Mouse (Mus musculus): ENCODE measurements at regions not wholly inside any gene's neighbourhood (a gene's known extent, or its start where the extent isn't known, plus 50 kb on each side); places are given as distances from the start of the nearest gene placed in this dataset.

DNA sequence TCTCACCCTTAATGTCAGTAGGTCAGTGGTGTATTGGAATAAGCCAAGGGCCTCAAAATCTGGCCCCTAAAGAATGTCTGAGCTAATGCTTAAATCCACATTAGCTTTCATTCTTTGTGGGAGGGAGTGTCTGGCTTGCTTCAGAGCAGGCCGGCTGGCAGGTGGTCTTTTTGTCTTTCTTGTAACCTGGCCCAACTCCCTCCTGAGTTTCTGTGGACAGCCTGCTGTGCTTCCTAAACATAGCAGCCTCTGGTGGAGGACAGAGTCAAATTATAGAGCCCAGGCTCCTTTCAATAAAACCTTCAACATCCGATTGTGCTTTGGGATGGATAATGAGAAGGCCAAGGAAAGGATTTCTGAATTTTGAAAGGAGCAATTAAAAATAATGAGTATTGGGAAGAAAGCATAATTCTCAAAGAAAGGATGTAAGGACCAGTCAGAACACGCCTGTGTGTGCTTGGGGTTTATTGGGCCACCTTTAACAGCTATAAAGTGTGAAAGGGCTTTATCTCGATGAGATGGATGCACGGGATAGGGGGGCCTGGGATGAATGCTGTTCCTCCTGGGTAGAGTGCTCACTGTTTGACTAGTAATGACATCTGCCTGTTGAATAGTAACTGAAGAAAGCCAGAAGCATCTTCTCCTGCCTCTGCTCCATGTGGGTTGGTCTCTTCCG is 554.2 kb downstream of the Dok5 start:
- no peak for DNase-seq
- WGBS: 53% methylated on average over 6 of the region's 6 CpGs
- no peak for ATAC-seq (ENCODE audit: insufficient read depth)
- no peaks in the 10 kb centered on the region for H3K9me3 ChIP-seq (ENCODE audit: low read depth, low read length)
- H3K27me3 ChIP-seq (ENCODE audit: insufficient read depth, low read length): no peaks in the 10 kb centered on the region
- no peak overlapping the region for H3K4me2 ChIP-seq
- H3K9ac ChIP-seq: no peak overlapping the region
- no peak overlapping the region for H3K27ac ChIP-seq (ENCODE audit: low read depth)
- H3K36me3 ChIP-seq (ENCODE audit: insufficient read depth): no peaks in the 10 kb centered on the region
- H3K4me1 ChIP-seq (ENCODE audit: insufficient read depth): no peaks in the 10 kb centered on the region
- H3K4me3 ChIP-seq (ENCODE audit: low read depth, low read length): no peak overlapping the region
- TF ChIP-seq CTCF (IDR thresholded peaks at IDR 0.05; ENCODE audit: low read depth): no peak

GRCm38 (mm10) chr2:171280132-171280531 is 548.5 kb downstream of the Dok5 start:
- no peaks in the 10 kb centered on the region for H3K9me3 ChIP-seq (ENCODE audit: low read depth, low read length)
- ATAC-seq (ENCODE audit: insufficient read depth): no peak

DNA sequence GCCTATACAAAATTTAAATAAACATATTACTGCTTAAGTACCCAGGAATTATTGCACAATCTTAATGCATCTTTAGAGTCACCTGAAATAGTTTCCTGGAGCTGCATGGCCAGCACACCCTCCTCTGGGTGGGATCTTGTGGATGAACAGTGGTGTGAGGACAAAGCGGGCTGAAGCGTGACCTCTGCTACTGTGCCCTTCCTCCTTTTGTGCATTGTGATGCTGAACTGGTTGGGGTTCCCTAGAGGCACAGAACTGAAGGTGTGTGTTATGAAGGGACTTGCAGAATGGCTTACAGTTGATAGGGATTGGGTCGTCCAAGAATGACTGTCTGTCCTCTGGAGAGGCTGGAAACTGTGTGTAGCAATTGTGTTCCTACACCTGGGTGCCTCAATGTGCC is 547.7 kb downstream of the Dok5 start:
- no peak for TF ChIP-seq CTCF (IDR thresholded peaks at IDR 0.05; ENCODE audit: low read depth)
- Histone ChIP-seq H3K9me3 (ENCODE audit: low read depth, low read length) (no peaks in the 10 kb centered on the region), H3K27ac (ENCODE audit: low read depth) (no peak overlapping the region), H3K9ac (no peak overlapping the region), H3K27me3 (ENCODE audit: insufficient read depth, low read length) (no peaks in the 10 kb centered on the region), H3K4me1 (ENCODE audit: insufficient read depth) (no peaks in the 10 kb centered on the region), H3K4me3 (ENCODE audit: low read depth, low read length) (no peak overlapping the region), H3K36me3 (ENCODE audit: insufficient read depth) (no peaks in the 10 kb centered on the region), H3K4me2 (no peak overlapping the region)
- ATAC-seq (ENCODE audit: insufficient read depth) (no peak), DNase-seq (no peak)
- 68% methylated on average over 3 of the region's 3 CpGs for WGBS

More at GRCm38 (mm10) chr2:171280132-171280531, 548.5 kb downstream of the Dok5 start:
- Histone ChIP-seq H3K4me2 (no peak overlapping the region), H3K4me3 (ENCODE audit: low read depth, low read length) (no peak overlapping the region), H3K4me1 (ENCODE audit: insufficient read depth) (no peaks in the 10 kb centered on the region), H3K36me3 (ENCODE audit: insufficient read depth) (no peaks in the 10 kb centered on the region), H3K27me3 (ENCODE audit: insufficient read depth, low read length) (no peaks in the 10 kb centered on the region), H3K9ac (no peak overlapping the region), H3K27ac (ENCODE audit: low read depth) (no peak overlapping the region)
- TF ChIP-seq CTCF (IDR thresholded peaks at IDR 0.05; ENCODE audit: low read depth): no peak
- no peak for DNase-seq
- WGBS: 65% methylated on average over 3 of the region's 3 CpGs

GRCm38 (mm10) chr2:171253194-171253593 is 521.6 kb downstream of the Dok5 start:
- WGBS: 18% methylated on average over 10 of the region's 10 CpGs
- no peak overlapping the region for H3K9ac ChIP-seq
- no peaks in the 10 kb centered on the region for H3K27me3 ChIP-seq (ENCODE audit: insufficient read depth, low read length)
- H3K4me2 ChIP-seq: no peak overlapping the region
- no peak for ATAC-seq (ENCODE audit: insufficient read depth)
- no peaks in the 10 kb centered on the region for H3K36me3 ChIP-seq (ENCODE audit: insufficient read depth)
- no peak for TF ChIP-seq CTCF (IDR thresholded peaks at IDR 0.05; ENCODE audit: low read depth)
- H3K27ac ChIP-seq (ENCODE audit: low read depth): no peak overlapping the region
- H3K4me3 ChIP-seq (ENCODE audit: low read depth, low read length): no peak overlapping the region
- H3K4me1 ChIP-seq (ENCODE audit: insufficient read depth): no peaks in the 10 kb centered on the region
- DNase-seq: no peak
- no peaks in the 10 kb centered on the region for H3K9me3 ChIP-seq (ENCODE audit: low read depth, low read length)

GRCm38 (mm10) chr2:171245391-171245790 is 513.8 kb downstream of the Dok5 start:
- Histone ChIP-seq H3K36me3 (ENCODE audit: insufficient read depth) (no peaks in the 10 kb centered on the region), H3K9me3 (ENCODE audit: low read depth, low read length) (no peaks in the 10 kb centered on the region), H3K4me2 (no peak overlapping the region), H3K9ac (no peak overlapping the region), H3K4me3 (ENCODE audit: low read depth, low read length) (no peak overlapping the region), H3K27me3 (ENCODE audit: insufficient read depth, low read length) (no peaks in the 10 kb centered on the region), H3K27ac (ENCODE audit: low read depth) (no peak overlapping the region), H3K4me1 (ENCODE audit: insufficient read depth) (no peaks in the 10 kb centered on the region)
- ATAC-seq (ENCODE audit: insufficient read depth) (no peak), DNase-seq (no peak)
- TF ChIP-seq CTCF (IDR thresholded peaks at IDR 0.05; ENCODE audit: low read depth): no peak
- WGBS: 44% methylated on average over 4 of the region's 4 CpGs

DNA sequence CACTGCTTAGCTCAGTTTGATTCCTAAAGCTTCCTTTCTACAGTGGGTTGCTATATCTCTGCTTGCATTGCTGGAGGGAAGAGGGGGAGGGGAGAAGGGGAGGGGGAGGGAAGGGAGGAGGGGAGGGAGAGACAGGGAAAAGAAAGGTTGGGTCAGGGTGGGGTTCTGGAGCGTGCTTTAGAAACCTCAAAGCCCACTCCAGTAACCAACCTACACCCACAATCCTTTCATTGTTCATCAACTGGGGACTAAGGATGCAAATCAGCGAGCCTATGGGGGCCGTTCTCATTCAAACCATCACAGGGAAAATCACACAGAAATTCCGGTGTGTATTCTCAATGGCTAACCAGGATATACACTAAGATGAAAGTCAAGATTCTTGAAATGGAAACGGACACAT is 510.7 kb downstream of the Dok5 start:
- Histone ChIP-seq H3K9ac (no peak overlapping the region), H3K27me3 (ENCODE audit: insufficient read depth, low read length) (no peaks in the 10 kb centered on the region), H3K36me3 (ENCODE audit: insufficient read depth) (no peaks in the 10 kb centered on the region), H3K4me3 (ENCODE audit: low read depth, low read length) (no peak overlapping the region), H3K4me2 (no peak overlapping the region), H3K9me3 (ENCODE audit: low read depth, low read length) (no peaks in the 10 kb centered on the region), H3K4me1 (ENCODE audit: insufficient read depth) (no peaks in the 10 kb centered on the region), H3K27ac (ENCODE audit: low read depth) (no peak overlapping the region)
- ATAC-seq (ENCODE audit: insufficient read depth) (no peak), DNase-seq (no peak)
- WGBS: 77% methylated on average over 5 of the region's 5 CpGs
- TF ChIP-seq CTCF (IDR thresholded peaks at IDR 0.05; ENCODE audit: low read depth): no peak

DNA sequence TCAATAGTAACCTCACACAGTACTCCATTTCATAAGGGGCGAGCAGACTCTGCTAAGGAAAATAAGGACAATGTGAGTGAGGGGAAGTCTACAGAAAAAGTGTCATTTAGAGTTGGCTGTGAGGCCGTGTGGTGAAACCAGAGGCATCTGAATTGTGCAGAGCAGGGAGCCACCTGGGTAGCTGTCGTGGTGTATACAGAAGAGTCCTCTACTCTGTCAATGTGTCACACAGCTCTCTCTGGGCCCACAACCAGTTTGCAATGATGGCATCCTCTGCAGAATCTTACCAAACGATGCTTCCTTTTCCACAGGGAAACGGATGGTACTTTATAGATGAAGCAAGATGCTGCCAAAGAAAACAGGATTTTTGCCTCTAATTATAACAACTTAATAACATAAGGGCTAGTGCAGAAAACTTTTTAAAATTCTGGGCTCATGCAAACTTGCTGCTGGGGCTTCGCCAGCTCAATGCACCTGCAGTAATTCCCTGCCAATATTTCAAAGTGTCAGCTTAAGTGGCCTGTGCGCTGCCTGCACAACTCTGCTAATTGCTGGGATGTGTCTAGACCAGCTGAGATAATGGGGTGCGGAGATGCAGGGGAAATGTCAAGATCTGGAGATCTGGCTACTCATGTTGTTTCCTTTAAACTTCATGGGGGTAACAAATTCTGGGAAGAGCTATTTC is 505.8 kb downstream of the Dok5 start:
- H3K4me1 ChIP-seq (ENCODE audit: insufficient read depth): no peaks in the 10 kb centered on the region

More for the DNA sequence above, 505.8 kb downstream of the Dok5 start:
- Histone ChIP-seq H3K9me3 (ENCODE audit: low read depth, low read length) (no peaks in the 10 kb centered on the region), H3K4me3 (ENCODE audit: low read depth, low read length) (no peak overlapping the region), H3K36me3 (ENCODE audit: insufficient read depth) (no peaks in the 10 kb centered on the region), H3K9ac (no peak overlapping the region), H3K4me2 (no peak overlapping the region), H3K27ac (ENCODE audit: low read depth) (no peak overlapping the region), H3K27me3 (ENCODE audit: insufficient read depth, low read length) (no peaks in the 10 kb centered on the region)
- no peak for ATAC-seq (ENCODE audit: insufficient read depth)
- WGBS: 60% methylated on average over 8 of the region's 8 CpGs
- no peak for DNase-seq
- TF ChIP-seq CTCF (IDR thresholded peaks at IDR 0.05; ENCODE audit: low read depth): no peak
